Mouse (Mus musculus) left cerebral cortex, adult 2 months (tissue): Measurements from ENCODE around the gene Il4. TPM values are rescaled to one million over a fixed set of nuclear protein-coding genes. Genes with fewer than 3 reads are reported as not detected.

Experiments
- DNase-seq, 2 experiments: peaks; one replicate each; pipeline ENCODE4 v3.0.0; 2021 to 2022; ENCODE audit warnings: low spot score in 2 of 2, mixed read lengths in 1 of 2; ENCODE audit errors: extremely low spot score in 1 of 2
- H3K27ac ChIP-seq: fragments of 200-600 bp; 2 replicates; pipeline ENCODE4 v1.8.1; 2022
- H3K4me3 ChIP-seq: fragments of 200-600 bp; 2 replicates; pipeline ENCODE4 v1.8.1; 2022
- CTCF ChIP-seq: fragments of 200-600 bp; IDR thresholded peaks from 2 replicates; pipeline ENCODE4 v1.8.1; 2022; ENCODE audit warnings: antibody characterized with exemption, mild to moderate bottlenecking, moderate library complexity
- intact Hi-C: fragments of 180-260 bp; cut with DNase I; formaldehyde crosslinking; loops from one replicate; pipeline ENCODE4 v1.15.1; 2025
- long read RNA-seq, 2 experiments: library from polyadenylated mRNA; stranded (forward); transcript quantifications; one replicate each; pipeline ENCODE4 v2.0.0; 2021; ENCODE audit warnings: borderline mapping rate in 2 of 2
- total RNA-seq, 2 experiments: library from RNA; stranded (reverse); gene quantifications; 2 replicates each; pipeline ENCODE4 v1.2.3; 2021

Il4 gene
- not detected for total RNA-seq
- long read RNA-seq, experiment 1, result 0 reads
- long read RNA-seq, experiment 2, partial matches to known transcripts, result 0 of 1 reads
- long read RNA-seq, experiment 2, other reads (novel, unspliced or antisense), result 1 of 1 reads

DNA sequence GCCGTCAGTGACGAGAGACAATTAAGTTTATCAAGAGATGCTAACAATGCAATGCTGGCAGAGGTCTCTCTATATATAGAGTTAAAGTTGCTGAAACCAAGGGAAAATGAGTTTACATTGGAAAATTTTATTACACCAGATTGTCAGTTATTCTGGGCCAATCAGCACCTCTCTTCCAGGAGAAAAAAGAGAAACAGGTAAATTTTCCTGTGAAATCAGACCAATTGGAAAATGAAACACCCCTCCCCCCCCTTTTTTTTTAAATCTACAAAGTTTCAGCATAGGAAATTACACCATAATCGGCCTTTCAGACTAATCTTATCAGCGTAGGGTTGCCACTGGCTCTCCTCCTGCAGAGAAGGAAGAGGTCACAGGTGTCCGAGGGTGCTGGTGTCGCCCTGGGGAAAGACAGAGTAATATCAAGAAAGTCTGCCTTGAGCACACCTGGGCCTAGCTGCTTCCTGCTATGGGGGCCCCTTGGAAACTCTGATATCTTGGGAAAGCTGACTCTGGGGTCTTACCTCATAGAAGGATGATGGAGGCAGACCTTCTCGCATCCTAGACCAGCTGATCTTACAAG, at the start of gene Il4:
TSS of gene Il4 (minus strand) at position 51 of the 580 bp plus-strand sequence.
- intact Hi-C loops, result no loop called here
- no peak within 1 kb of the TSS for H3K27ac ChIP-seq
- no peak for DNase-seq

DNA sequence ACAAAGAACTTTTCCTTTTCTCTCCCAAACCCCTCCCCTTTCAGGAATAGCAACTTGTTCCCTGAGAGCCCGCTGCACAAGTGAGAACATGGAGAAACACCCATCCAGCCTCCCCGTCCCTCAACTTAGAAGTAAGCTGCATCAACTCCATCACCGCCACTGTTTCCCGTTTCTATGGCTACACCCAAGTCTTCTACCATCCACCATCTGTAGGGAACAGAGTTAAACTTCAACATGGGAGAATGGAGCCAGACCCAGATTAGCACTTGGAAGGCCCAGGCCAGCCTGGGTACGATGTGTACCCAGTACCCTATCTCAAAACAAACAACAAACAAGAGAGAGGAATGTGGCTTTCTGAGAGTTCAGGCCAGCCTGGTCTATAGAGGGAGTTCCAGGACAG, 45.6 kb upstream of the Il4 start:
- no peak for DNase-seq

More for the DNA sequence above, at the start of gene Il4:
- H3K4me3 ChIP-seq, result no peak within 1 kb of the TSS
- TF ChIP-seq CTCF, result no peak

DNA sequence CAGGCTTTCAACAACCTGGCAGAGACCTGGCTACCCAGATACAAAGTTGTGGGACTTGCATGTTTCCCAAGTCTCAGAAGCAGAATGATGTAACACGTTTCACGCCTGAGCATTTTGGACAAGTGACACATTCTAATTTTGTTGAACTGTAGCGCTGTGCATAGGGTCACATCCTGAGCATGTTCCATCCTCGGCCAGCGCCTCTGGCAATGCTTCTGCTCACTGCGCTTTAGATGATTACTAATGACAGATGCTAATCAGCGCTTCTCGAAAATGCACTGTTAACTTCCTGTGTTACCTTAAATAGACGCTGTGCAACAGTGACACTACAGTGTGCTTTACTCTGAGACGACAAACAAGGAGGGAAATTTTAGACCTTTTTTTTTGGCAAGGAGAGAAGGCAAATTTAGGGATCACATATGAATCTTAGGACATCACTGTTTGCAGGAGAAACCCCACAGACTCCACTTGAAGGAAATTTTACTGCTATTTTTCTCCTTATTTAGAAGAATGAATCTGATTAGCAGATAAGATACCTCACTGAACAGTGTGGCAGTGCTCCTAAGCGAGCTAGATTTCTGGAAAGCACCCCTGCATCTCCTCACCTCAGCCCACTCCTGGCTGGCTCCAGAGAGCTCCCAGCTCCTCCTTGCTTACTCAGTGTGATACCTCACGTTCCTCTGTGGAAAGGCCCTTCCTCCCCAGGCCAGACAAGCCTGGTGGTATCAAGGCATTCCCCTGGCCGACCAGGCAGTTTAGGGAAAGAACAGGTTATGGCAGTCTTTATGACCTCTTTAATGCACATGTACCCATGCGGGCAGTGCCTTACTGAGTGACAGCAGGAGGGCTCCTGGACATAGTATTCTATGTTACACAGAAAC, 44.6 kb upstream of the Il4 start:
- TF ChIP-seq CTCF, result no peak
- peak overlapping the region; percentile 60 for H3K27ac ChIP-seq
- intact Hi-C loops, result no loop called here
- peak; percentile 44 for DNase-seq
- no peak overlapping the region for H3K4me3 ChIP-seq

More for the DNA sequence above, 45.6 kb upstream of the Il4 start:
- intact Hi-C loops, result no loop called here
- Histone ChIP-seq H3K27ac (no peak overlapping the region), H3K4me3 (no peak overlapping the region)
- TF ChIP-seq CTCF, result no peak

DNA sequence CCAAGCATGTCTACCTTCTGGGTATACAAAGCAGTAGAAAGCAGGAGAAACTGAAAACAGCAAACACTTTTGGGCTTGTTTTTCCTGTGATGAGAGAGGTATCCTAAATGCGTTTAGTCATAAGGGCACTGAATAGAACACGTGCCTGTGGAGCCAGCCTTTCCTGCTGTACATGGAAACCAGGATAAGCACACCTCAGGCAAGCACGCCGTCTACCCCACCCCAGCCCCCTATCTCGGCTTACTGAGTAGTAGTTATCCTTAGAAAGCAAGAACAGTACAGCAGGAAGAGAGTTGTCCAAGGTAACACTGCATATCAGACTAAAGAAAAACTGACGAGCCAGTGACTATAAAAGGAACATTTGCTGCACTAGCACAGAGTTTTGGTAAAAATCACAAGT, 39.4 kb upstream of the Il4 start:
- no peak for DNase-seq
- TF ChIP-seq CTCF, result no peak
- intact Hi-C loops, result no loop called here
- H3K4me3 ChIP-seq, result no peak overlapping the region
- H3K27ac ChIP-seq, result no peak overlapping the region

DNA sequence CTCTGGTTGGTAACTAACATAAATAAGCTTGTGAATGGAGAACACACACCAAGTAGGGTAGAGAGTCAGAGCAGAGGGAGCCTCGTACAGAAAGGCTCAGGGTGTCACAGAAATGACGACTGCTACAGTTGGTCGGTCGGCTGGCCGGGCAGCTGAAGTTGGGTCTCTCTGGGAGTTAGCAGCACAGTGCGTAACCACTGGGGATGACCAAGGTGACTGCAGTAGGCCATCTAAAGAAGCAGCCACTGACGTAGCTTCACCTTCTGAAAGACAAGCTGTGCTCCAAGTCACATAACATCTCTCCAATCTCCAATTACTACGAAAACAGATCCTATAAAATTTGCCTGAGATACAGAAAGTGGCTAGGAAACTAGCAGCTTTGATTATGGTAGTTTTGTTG, 38.9 kb upstream of the Il4 start:
- H3K4me3 ChIP-seq, result no peak overlapping the region
- DNase-seq, result no peak
- TF ChIP-seq CTCF, result no peak
- H3K27ac ChIP-seq, result no peak overlapping the region
- intact Hi-C loops, result no loop called here

DNA sequence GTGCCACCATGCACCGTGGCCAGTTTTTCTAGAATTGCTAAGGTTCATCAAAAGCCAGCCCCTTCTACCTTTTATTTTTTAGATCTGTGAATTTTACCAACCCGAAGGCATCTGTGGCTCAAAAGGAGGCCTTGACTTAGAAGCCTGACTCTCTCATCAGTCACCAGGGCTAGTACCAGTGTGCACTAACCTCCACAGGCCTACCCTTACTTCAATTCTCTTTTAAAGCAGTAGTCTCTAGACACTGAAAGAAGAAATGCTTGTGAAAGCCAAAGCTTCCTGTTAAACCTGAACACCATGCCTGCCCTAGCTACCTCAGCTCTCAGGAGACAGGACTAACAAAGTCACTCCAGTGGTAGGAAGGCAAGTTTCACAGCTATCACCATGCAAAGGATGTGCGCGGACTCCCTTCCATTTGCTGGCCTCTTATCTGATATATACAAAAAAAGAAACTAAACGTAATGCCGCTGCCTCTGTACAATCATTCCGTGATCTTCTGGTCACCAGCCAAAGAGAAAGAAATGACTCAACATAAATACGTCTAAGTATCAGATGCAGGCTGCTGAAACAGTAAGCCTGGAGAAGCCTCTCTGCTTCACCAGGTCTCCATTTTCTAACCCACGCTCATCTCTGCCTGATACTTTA, 38.2 kb upstream of the Il4 start:
- intact Hi-C loops, result no loop called here
- TF ChIP-seq CTCF, result no peak
- DNase-seq, result no peak

DNA sequence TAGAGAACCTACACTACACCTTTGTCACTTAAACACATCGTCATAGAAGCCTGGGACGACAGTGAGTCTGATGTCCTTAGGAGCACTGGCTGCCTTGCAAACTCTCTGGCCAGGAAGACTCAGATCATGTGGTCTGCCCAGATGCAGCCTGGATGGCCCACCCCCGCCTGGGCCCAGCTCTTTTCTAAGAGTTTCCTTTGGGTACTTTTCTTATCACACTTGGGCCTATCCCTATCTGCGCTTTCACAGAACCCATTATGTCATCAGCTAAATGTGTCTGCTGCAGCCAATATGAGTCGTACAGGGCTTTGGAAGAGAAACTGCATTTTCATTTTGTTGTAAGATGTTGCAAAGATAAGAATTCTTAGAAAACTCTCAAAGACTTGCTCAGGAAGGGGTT, 36.6 kb upstream of the Il4 start:
- no peak for DNase-seq
- TF ChIP-seq CTCF, result no peak
- intact Hi-C loops, result no loop called here

More for the DNA sequence above, 38.2 kb upstream of the Il4 start:
- Histone ChIP-seq H3K4me3 (no peak overlapping the region), H3K27ac (no peak overlapping the region)

DNA sequence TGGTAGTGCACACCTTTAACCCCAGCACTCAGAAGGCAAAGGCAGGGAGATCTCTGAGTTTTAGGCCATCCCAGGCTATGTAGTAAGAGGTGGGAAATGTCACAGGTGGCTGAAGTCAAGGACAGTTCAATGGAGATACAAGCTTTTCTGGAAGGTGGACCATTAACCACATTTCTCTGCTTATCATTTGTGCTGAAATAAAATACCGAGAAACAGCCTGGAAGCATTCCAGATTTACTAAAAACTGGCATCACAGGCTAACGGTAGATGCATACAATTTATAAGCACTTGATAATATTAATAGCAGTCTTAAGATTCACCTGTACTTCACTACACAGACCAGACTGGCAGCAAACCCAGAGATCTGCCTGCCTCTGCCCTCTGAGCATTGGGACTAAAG, 34.0 kb upstream of the Il4 start:
- Histone ChIP-seq H3K27ac (no peak overlapping the region), H3K4me3 (no peak overlapping the region)
- intact Hi-C loops, result no loop called here
- TF ChIP-seq CTCF, result no peak
- DNase-seq, result no peak

More for the DNA sequence above, 36.6 kb upstream of the Il4 start:
- H3K27ac ChIP-seq, result no peak overlapping the region
- H3K4me3 ChIP-seq, result no peak overlapping the region

DNA sequence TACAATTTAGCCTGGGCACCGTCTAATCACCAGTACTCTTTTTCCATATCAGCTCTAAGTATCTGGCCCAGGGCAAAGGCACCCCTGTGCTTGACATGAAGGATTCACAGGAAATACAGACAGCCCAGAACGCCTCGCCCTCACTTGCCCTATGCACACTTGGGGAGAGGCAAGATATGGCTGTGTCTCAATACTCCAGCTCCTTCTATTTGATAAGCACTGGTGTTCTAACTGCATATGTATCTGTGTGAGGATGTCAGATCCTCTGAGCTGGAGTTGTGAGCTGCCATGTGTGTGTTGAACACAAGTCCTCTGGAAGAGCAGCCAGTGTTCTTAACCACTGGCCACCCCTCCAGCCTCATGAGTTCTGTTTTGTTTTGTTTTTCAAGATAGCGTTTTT, 33.0 kb upstream of the Il4 start:
- intact Hi-C loops, result no loop called here
- no peak overlapping the region for H3K4me3 ChIP-seq
- H3K27ac ChIP-seq, result no peak overlapping the region

DNA sequence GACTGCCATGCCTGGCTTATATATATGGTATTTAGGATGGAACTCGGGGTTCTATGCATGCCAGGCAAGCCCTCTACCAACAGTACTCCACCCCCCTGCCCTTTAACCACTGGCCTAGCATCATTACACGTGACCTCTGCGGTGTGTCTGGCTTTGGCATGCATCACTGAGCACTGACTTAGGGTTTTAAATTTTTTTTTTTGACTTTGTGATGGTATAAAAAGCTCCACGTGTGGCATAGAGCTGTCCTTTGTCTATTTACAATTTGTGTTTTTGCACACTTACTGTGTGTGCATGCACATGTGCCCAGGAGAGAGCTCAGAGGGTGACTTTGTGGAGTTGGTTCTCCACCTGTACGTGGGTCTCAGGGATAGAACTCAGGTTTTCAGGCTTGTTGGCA, 25.5 kb upstream of the Il4 start:
- H3K27ac ChIP-seq, result no peak overlapping the region
- intact Hi-C loops, result no loop called here
- no peak for TF ChIP-seq CTCF
- DNase-seq, result no peak
- H3K4me3 ChIP-seq, result no peak overlapping the region

More for the DNA sequence above, 33.0 kb upstream of the Il4 start:
- no peak for DNase-seq
- TF ChIP-seq CTCF, result no peak

DNA sequence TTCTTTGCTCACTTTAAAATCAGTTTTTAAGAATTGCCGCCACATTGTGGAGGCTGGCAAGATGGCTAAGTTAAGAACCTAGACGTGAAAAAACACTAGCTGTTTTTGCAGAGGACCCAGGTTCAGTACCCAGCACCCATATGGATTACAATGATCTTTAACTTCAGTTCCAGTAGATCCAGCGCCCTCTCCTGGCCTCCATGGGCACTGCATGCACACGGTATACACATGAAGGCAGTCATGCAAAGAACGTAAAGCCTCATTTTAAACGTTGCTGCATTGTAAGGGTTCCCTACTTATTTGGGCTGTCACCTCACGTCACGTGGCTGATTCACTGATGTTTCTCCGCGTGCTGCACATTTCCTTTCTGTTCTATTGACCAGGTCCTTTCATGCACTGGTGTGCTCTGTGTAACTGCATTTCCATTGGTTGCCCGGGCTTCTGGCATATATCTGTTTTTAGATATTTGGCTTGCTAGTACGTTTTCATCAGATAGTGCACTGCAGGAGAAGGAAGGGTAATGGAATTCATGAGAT, 24.3 kb upstream of the Il4 start:
- DNase-seq, result no peak
- intact Hi-C loops, result no loop called here
- Histone ChIP-seq H3K4me3 (no peak overlapping the region), H3K27ac (no peak overlapping the region)
- TF ChIP-seq CTCF, result peak; percentile 22; the same call in 1 of the 2 replicates

DNA sequence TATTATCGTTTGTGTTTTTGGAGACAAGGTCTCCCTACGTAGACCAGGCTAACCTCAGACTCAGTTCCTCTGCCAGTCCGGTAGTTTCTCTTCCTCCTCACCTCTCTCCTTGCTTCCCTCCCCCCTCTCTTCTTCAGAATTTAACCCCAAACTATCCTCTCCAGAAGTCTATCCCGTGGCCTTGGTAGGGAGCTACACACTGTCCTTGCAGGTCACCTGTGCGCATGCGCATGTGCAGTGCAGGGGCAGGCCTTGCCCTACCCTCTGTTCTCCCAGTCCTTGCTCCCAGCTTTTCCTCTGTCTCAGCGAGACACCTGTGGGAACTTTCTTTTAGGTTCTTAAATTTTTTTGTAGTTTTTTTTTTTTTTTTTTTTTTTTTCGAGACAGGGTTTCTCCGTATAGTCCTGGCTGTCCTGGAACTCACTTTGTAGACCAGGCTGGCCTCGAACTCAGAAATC, 19.4 kb upstream of the Il4 start:
- H3K4me3 ChIP-seq, result no peak overlapping the region
- no peak for TF ChIP-seq CTCF
- intact Hi-C loops, result no loop called here
- DNase-seq, result no peak
- H3K27ac ChIP-seq, result no peak overlapping the region
